Mouse (Mus musculus) stomach, postnatal 0 days (tissue): ENCODE results near the gene Omg.

Experiments
- CTCF ChIP-seq: IDR thresholded peaks from 2 replicates; pipeline ENCODE4 v1.5.1; 2016; ENCODE audit warnings: antibody characterized with exemption, low read depth, mild to moderate bottlenecking, moderate library complexity
- EP300 ChIP-seq: optimal IDR thresholded peaks from 2 replicates; pipeline ENCODE3; 2016; ENCODE audit warnings: antibody characterized with exemption

DNA sequence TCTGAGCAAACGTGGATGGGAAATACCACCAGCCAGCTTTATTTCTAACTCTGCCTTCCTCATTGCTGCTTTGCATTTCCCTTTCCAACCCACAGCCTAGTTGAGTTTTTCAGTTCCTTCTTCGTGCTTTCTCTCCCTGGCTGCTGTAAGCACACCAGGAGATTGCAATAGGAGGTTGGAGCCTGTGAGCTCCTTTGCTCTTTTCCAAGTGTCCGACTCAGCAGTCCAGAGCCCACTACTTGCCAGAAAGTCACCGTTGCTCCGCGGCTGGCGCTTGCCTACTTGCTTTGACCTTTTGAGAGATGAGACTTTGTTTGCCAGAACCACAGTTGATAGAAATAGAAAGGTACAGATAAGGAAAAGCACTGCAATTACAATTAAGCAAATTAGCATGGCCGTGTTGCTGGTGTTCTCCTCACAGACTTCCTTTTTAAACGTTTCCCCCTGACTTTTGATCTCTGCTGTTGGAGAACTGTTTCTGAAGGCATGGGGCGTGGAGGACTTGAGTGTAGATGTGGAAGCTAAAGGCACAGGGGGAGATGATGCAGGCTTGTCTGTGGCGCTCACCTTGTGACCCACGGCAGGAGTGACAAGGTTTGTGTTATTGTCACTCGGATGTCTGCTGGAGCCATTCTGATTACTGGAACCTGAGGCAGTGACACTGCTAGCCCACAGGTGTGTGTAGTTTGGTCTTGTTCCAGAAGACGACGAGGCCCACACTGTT, 23.3 kb upstream of the Omg start:
- TF ChIP-seq CTCF (no peak), EP300 (no peak)
